Mouse (Mus musculus): ENCODE measurements around the gene Gm42791.

DNA sequence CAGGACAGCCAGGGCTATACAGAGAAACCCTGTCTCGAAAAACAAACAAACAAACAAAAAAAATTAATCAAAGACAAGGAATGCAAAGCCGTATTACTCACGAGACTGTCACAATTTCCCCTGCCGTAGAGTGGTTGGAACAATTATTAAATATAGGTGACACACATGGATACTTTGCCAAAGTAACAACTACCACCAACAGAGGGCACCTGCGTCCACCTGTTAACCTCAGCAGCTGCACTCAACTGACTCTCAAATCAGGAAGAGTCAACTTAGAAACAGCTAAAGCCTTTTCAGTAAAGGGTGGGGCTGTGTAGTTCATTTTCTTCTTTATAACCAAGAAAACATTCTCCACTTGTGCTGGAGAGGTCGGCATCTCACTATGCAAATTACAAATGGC lies 90.1 kb downstream of the Gm42791 start:
- TF ChIP-seq GATA1 (IDR thresholded peaks at IDR 0.05; ENCODE audit: low read length): no peak
- TF ChIP-seq TAL1 (IDR thresholded peaks at IDR 0.05; ENCODE audit: low read length): no peak

Measured in erythroblast, embryonic 14.5 days (primary cell).